Mouse (Mus musculus) left cerebral cortex, adult 9 months (tissue): ENCODE data around the gene S100a3.

Experiments
- DNase-seq, 2 experiments: peaks; one replicate each; pipeline ENCODE4 v3.0.0; 2022; ENCODE audit warnings: low spot score in 2 of 2

Gene S100a3

GRCm38 (mm10) chr3:90626266-90627021 lies 66.1 kb downstream of the S100a3 start:
- no peak for DNase-seq

DNA sequence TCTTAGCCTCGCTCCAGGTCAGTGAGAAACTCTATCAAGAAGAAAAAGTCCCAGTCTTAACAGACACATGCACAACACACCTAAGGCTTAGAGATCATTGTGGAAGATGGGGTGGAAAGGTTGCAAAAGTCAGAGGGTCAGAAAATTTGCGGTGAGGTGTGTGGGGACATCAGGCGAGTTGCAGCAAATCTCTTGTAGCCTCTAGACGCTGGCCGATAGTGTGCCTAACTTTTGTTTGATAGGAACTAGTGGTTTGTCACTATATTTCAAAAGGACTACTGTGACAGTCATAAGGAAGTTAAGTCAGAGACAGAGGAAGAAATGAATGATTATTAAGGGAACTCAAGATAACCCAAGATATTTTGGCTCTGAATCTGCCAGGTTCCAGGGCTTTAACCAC lies 67.0 kb downstream of the S100a3 start:
- DNase-seq, result no peak

GRCm38 (mm10) chr3:90627807-90628206 lies 67.4 kb downstream of the S100a3 start:
- DNase-seq, result no peak

DNA sequence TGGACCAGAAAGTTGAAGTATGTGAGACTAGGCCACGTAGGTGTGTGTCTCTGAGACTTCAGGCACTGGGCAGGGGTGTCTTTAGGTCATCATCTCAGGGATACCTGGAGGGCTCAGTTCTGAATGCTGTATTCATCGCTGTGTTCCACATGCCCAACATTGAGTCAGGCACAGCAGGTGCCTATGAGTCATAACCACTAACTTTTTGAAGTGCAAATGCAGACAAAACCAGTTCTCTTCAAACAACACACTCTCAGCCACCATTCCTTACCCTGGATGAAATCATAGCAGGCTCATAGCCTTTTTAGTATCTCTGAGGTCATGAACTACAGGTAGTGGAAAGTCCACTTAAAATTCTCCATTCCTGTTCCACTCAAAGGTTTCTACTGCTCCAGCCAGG lies 68.9 kb downstream of the S100a3 start:
- no peak for DNase-seq

- DNase-seq, result no peak
Measured at GRCm38 (mm10) chr3:90631984-90632383, 71.6 kb downstream of the S100a3 start.

DNA sequence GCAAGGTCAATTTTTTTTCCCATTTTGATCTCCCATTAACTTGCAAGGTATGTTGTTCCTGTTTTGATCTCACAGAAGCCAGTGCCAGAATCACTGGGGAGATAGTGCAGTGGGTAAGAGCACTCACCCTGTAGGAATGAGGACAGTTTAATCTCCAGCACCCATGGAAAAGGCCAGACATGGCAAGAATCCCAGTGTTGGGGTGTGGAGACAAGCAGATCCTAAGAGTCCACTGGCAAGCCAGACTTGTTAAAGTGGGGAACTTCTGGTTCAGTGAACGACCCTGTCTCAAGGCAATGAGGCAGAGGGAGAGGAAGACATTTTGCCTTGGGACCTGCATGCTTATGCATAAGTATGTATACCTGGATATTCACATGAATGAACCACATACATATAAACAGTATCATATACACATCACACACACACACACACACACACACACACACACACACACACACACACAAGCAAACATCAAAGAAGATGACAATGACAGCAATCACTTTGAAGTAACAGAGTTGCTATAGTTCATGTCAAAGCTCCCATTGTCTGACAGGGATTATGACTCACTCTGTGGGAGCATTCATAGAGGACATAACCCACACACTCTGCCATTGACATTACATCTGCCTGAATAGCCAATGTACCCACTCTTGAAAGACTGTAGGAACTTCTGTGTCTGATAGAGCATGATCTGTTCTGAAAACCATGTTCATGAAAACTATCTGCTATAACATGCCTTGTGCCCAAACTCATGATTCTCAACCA lies 78.3 kb downstream of the S100a3 start:
- DNase-seq, result no peak

DNA sequence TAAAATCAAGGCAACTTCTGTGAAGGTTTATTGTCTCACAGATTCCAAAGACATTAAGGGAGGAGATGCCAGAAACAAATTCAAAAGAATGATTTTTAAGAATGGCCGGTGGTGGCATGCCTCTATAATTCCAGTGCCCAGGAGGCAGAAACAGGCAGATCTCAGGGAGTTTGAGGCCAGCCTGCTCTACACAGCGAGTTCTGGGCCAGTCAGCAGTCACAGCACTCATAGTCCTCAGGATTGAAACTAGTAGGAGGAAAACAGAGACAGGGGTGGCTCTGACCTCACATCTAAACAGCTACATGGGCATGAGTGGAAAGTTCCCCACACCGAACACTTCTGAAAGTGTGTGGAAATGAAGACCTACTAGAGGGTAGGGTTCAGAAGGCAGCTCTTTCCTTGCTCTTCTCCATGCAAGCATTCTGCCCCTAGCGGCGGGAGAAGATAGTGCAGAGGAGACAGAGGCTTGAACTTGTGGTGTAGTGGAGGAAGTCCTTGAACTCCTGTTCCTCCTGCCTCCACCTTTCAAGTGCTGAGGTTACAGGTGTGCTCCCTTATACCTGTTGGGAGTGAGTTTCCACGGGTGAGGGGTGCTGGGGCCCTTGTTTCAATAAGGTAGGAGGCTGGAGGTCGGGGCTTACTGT lies 79.3 kb downstream of the S100a3 start:
- no peak for DNase-seq

- no peak for DNase-seq
Measured at GRCm38 (mm10) chr3:90640981-90641380, 80.6 kb downstream of the S100a3 start.

DNA sequence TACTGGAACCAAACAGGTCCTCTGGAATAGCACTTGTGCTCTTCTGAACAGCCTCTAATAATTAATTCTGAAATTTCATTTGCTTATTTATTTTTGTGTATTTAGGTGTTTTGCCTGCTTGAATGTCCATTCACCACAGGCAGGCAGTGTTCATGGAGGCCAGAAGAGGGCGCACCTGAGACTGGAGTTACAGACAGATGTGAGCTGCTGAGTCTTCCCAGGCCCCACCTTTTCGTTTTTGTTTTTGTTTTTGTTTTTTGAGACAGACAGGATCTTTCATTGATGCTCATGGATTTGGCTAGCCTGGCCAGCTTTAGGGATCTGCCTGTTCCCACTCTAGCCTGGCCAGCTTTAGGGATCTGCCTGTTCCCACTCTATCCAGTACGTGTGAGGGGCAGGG lies 83.8 kb downstream of the S100a3 start:
- peak in 1 of 2 experiments; percentile 27 for DNase-seq

DNA sequence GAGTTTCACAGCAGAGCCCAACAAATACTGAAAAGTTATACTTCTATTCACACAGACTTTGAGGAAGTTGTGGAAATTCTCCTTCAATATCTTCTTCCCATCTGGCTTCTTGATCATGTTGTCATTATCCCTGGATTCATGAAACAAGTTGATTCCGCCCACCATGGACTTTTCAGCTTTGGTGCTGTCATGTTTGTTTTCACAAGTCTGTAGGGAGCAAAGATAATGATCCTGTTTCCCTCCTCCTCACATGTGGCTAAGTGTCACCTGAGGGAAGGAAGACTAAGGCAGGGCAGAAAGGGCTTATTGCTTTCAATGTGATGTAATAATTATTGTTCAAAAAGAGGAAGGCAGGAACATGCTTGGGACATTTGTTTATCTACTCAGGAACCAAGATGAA lies 86.9 kb downstream of the S100a3 start:
- DNase-seq, result no peak

DNA sequence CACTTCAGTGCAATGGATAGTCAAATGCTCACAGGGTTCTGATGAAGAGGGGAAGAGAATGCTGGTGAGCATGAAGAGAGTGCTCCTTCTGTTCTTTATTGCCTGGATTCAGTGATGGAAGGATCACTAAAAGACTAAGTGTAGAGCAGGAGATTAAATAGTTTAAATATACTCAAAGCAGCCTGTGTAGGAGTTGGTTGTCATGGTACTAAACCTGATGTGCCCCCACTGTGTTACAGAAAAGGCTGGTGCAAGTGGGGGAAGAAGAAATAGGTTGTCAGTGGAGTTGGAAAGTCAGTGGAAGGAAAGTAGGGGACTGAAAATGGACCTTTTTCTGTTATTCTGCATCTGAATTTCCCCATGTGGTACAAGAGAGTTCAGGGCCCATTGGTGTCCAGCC lies 88.6 kb downstream of the S100a3 start:
- peak; percentile 17 to 50 for DNase-seq

GRCm38 (mm10) chr3:90649832-90650231 lies 89.5 kb downstream of the S100a3 start:
- no peak for DNase-seq
